Mouse (Mus musculus): ENCODE results near the gene Nox4. TPM values are rescaled to one million over a fixed set of nuclear protein-coding genes. Genes with fewer than 3 reads are reported as not detected.

The Nox4 gene
- polyA plus RNA-seq, 1 experiment from 2014 or later: 6.0 TPM

- Histone ChIP-seq H3K36me3 (ENCODE audit: control insufficient read depth, insufficient read depth, low read length) (no peaks in the 10 kb centered on the region), H3K4me2 (ENCODE audit: low read depth, low read length) (peak overlapping the region; percentile 76), H3K27me3 (replicated peaks; ENCODE audit: control insufficient read depth, insufficient read depth, low read length) (no peaks in the 10 kb centered on the region), H3K4me3 (ENCODE audit: low read length) (peak overlapping the region; percentile 75), H3K9ac (ENCODE audit: low read depth, low read length) (peak overlapping the region; percentile 81), H3K9me3 (ENCODE audit: control insufficient read depth, low read length) (no peaks in the 10 kb centered on the region), H3K4me1 (ENCODE audit: control insufficient read depth, insufficient read depth, low read length) (no peaks in the 10 kb centered on the region), H3K27ac (ENCODE audit: low read length) (0 out of 2 replicates have a peak overlapping the region, but pooled peaks have one; percentile 41)
- ATAC-seq: peak; percentile 26; the same call in 1 of the 2 replicates
- WGBS: 74% methylated on average over 1 of the region's 1 CpGs
Observed at GRCm38 (mm10) chr7:87246940-87247339, 1.0 kb downstream of the Nox4 start.

GRCm38 (mm10) chr7:87247926-87248325 lies 2.0 kb downstream of the Nox4 start:
- no peaks in the 10 kb centered on the region for H3K9me3 ChIP-seq (ENCODE audit: control insufficient read depth, low read length)
- H3K27me3 ChIP-seq (replicated peaks; ENCODE audit: control insufficient read depth, insufficient read depth, low read length): no peaks in the 10 kb centered on the region
- no peak overlapping the region for H3K4me2 ChIP-seq (ENCODE audit: low read depth, low read length)
- H3K4me3 ChIP-seq (ENCODE audit: low read length): no peak overlapping the region
- H3K9ac ChIP-seq (ENCODE audit: low read depth, low read length): no peak overlapping the region
- WGBS: 31% methylated on average over 1 of the region's 1 CpGs
- H3K27ac ChIP-seq (ENCODE audit: low read length): no peak overlapping the region
- H3K4me1 ChIP-seq (ENCODE audit: control insufficient read depth, insufficient read depth, low read length): no peaks in the 10 kb centered on the region
- no peak for ATAC-seq
- H3K36me3 ChIP-seq (ENCODE audit: control insufficient read depth, insufficient read depth, low read length): no peaks in the 10 kb centered on the region

- Histone ChIP-seq H3K4me2 (ENCODE audit: low read depth, low read length) (no peak overlapping the region), H3K4me1 (ENCODE audit: control insufficient read depth, insufficient read depth, low read length) (no peaks in the 10 kb centered on the region), H3K36me3 (ENCODE audit: control insufficient read depth, insufficient read depth, low read length) (no peaks in the 10 kb centered on the region), H3K9ac (ENCODE audit: low read depth, low read length) (no peak overlapping the region), H3K27ac (ENCODE audit: low read length) (no peak overlapping the region), H3K9me3 (ENCODE audit: control insufficient read depth, low read length) (no peaks in the 10 kb centered on the region), H3K27me3 (replicated peaks; ENCODE audit: control insufficient read depth, insufficient read depth, low read length) (no peaks in the 10 kb centered on the region), H3K4me3 (ENCODE audit: low read length) (no peak overlapping the region)
- WGBS: 78% methylated on average over 4 of the region's 4 CpGs
- no peak for ATAC-seq
Observed at GRCm38 (mm10) chr7:87252071-87252470, 6.2 kb downstream of the Nox4 start.

GRCm38 (mm10) chr7:87277225-87277624 lies 31.3 kb downstream of the Nox4 start:
- Histone ChIP-seq H3K27ac (ENCODE audit: low read length) (no peak overlapping the region), H3K27me3 (replicated peaks; ENCODE audit: control insufficient read depth, insufficient read depth, low read length) (no peaks in the 10 kb centered on the region), H3K9ac (ENCODE audit: low read depth, low read length) (no peak overlapping the region), H3K4me2 (ENCODE audit: low read depth, low read length) (no peak overlapping the region), H3K4me3 (ENCODE audit: low read length) (no peak overlapping the region), H3K9me3 (ENCODE audit: control insufficient read depth, low read length) (no peaks in the 10 kb centered on the region), H3K36me3 (ENCODE audit: control insufficient read depth, insufficient read depth, low read length) (no peaks in the 10 kb centered on the region), H3K4me1 (ENCODE audit: control insufficient read depth, insufficient read depth, low read length) (no peaks in the 10 kb centered on the region)
- no peak for ATAC-seq
- WGBS: 8% methylated on average over 1 of the region's 1 CpGs

GRCm38 (mm10) chr7:87303726-87304315 lies 57.9 kb downstream of the Nox4 start:
- 85% methylated on average over 1 of the region's 1 CpGs for WGBS
- Histone ChIP-seq H3K9me3 (ENCODE audit: control insufficient read depth, low read length) (no peaks in the 10 kb centered on the region), H3K9ac (ENCODE audit: low read depth, low read length) (no peak overlapping the region), H3K4me2 (ENCODE audit: low read depth, low read length) (no peak overlapping the region), H3K27ac (ENCODE audit: low read length) (no peak overlapping the region), H3K4me3 (ENCODE audit: low read length) (no peak overlapping the region), H3K27me3 (replicated peaks; ENCODE audit: control insufficient read depth, insufficient read depth, low read length) (no peaks in the 10 kb centered on the region), H3K4me1 (ENCODE audit: control insufficient read depth, insufficient read depth, low read length) (no peaks in the 10 kb centered on the region), H3K36me3 (ENCODE audit: control insufficient read depth, insufficient read depth, low read length) (no peaks in the 10 kb centered on the region)
- ATAC-seq: peak; percentile 98

GRCm38 (mm10) chr7:87321571-87321970 lies 75.7 kb downstream of the Nox4 start:
- no peak overlapping the region for H3K27ac ChIP-seq (ENCODE audit: low read length)
- WGBS: 92% methylated on average over 3 of the region's 3 CpGs
- H3K4me2 ChIP-seq (ENCODE audit: low read depth, low read length): no peak overlapping the region
- no peak overlapping the region for H3K4me3 ChIP-seq (ENCODE audit: low read length)
- no peak overlapping the region for H3K9ac ChIP-seq (ENCODE audit: low read depth, low read length)
- no peaks in the 10 kb centered on the region for H3K9me3 ChIP-seq (ENCODE audit: control insufficient read depth, low read length)
- ATAC-seq: no peak
- no peaks in the 10 kb centered on the region for H3K27me3 ChIP-seq (replicated peaks; ENCODE audit: control insufficient read depth, insufficient read depth, low read length)
- no peaks in the 10 kb centered on the region for H3K4me1 ChIP-seq (ENCODE audit: control insufficient read depth, insufficient read depth, low read length)
- H3K36me3 ChIP-seq (ENCODE audit: control insufficient read depth, insufficient read depth, low read length): no peaks in the 10 kb centered on the region

- WGBS: 70% methylated on average over 1 of the region's 1 CpGs
- no peaks in the 10 kb centered on the region for H3K4me1 ChIP-seq (ENCODE audit: control insufficient read depth, insufficient read depth, low read length)
- peak; percentile 69 for ATAC-seq
Observed at GRCm38 (mm10) chr7:87322085-87322484, 76.2 kb downstream of the Nox4 start.

GRCm38 (mm10) chr7:87330782-87331558 lies 85.1 kb downstream of the Nox4 start:
- Histone ChIP-seq H3K9me3 (ENCODE audit: control insufficient read depth, low read length) (no peaks in the 10 kb centered on the region), H3K9ac (ENCODE audit: low read depth, low read length) (no peak overlapping the region), H3K4me2 (ENCODE audit: low read depth, low read length) (no peak overlapping the region), H3K4me3 (ENCODE audit: low read length) (no peak overlapping the region), H3K27me3 (replicated peaks; ENCODE audit: control insufficient read depth, insufficient read depth, low read length) (no peaks in the 10 kb centered on the region), H3K36me3 (ENCODE audit: control insufficient read depth, insufficient read depth, low read length) (no peaks in the 10 kb centered on the region), H3K4me1 (ENCODE audit: control insufficient read depth, insufficient read depth, low read length) (no peaks in the 10 kb centered on the region), H3K27ac (ENCODE audit: low read length) (no peak overlapping the region)
- WGBS: 86% methylated on average over 5 of the region's 5 CpGs
- no peak for ATAC-seq

More at GRCm38 (mm10) chr7:87322085-87322484, 76.2 kb downstream of the Nox4 start:
- H3K27ac ChIP-seq (ENCODE audit: low read length): no peak overlapping the region
- no peaks in the 10 kb centered on the region for H3K36me3 ChIP-seq (ENCODE audit: control insufficient read depth, insufficient read depth, low read length)
- no peak overlapping the region for H3K4me2 ChIP-seq (ENCODE audit: low read depth, low read length)
- no peaks in the 10 kb centered on the region for H3K27me3 ChIP-seq (replicated peaks; ENCODE audit: control insufficient read depth, insufficient read depth, low read length)
- no peaks in the 10 kb centered on the region for H3K9me3 ChIP-seq (ENCODE audit: control insufficient read depth, low read length)
- H3K4me3 ChIP-seq (ENCODE audit: low read length): no peak overlapping the region
- no peak overlapping the region for H3K9ac ChIP-seq (ENCODE audit: low read depth, low read length)

- Histone ChIP-seq H3K9ac (ENCODE audit: low read depth, low read length) (no peak overlapping the region), H3K27me3 (replicated peaks; ENCODE audit: control insufficient read depth, insufficient read depth, low read length) (no peaks in the 10 kb centered on the region), H3K36me3 (ENCODE audit: control insufficient read depth, insufficient read depth, low read length) (no peaks in the 10 kb centered on the region), H3K4me3 (ENCODE audit: low read length) (no peak overlapping the region), H3K4me1 (ENCODE audit: control insufficient read depth, insufficient read depth, low read length) (no peaks in the 10 kb centered on the region), H3K27ac (ENCODE audit: low read length) (no peak overlapping the region), H3K9me3 (ENCODE audit: control insufficient read depth, low read length) (no peaks in the 10 kb centered on the region), H3K4me2 (ENCODE audit: low read depth, low read length) (no peak overlapping the region)
- ATAC-seq: no peak
- 76% methylated on average over 3 of the region's 3 CpGs for WGBS
Observed at GRCm38 (mm10) chr7:87345598-87345997, 99.7 kb downstream of the Nox4 start.
